Mouse (Mus musculus) myocyte (in vitro differentiated cells): Measurements from ENCODE around the gene Pnpla2.

Experiments
- E2F4 ChIP-seq: IDR thresholded peaks from one replicate; pipeline ENCODE4 v1.6.1; 2011; ENCODE audit warnings: mild to moderate bottlenecking, control low read depth, moderate library complexity; ENCODE audit not compliant: insufficient read depth
- MAX ChIP-seq: IDR thresholded peaks from one replicate; pipeline ENCODE4 v1.6.1; 2011; ENCODE audit warnings: low read depth, mild to moderate bottlenecking, control low read depth
- MYOD1 ChIP-seq, 3 experiments: IDR thresholded peaks; one replicate each; pipeline ENCODE4 v1.6.1; 2011; ENCODE audit warnings: control low read depth in 2 of 3, low read depth in 2 of 3, mild to moderate bottlenecking in 2 of 3, moderate library complexity in 1 of 3; ENCODE audit not compliant: insufficient read length in 2 of 3, control insufficient read depth in 1 of 3
- POLR2A ChIP-seq: IDR thresholded peaks from one replicate; pipeline ENCODE4 v1.6.1; 2011; ENCODE audit warnings: low read depth, mild to moderate bottlenecking, control low read depth, moderate library complexity; ENCODE audit not compliant: insufficient read length
- REST ChIP-seq: IDR thresholded peaks from one replicate; pipeline ENCODE4 v1.6.1; 2011; ENCODE audit warnings: mild to moderate bottlenecking, control low read depth, moderate library complexity; ENCODE audit not compliant: insufficient read depth, insufficient read length
- TCF12 ChIP-seq: IDR thresholded peaks from one replicate; pipeline ENCODE4 v1.6.1; 2011; ENCODE audit warnings: mild to moderate bottlenecking, control low read depth; ENCODE audit not compliant: poor library complexity, insufficient read depth, severe bottlenecking
- TCF3 ChIP-seq: IDR thresholded peaks from one replicate; pipeline ENCODE4 v1.6.1; 2011; ENCODE audit warnings: low read depth, control low read depth; ENCODE audit not compliant: insufficient read length
- USF1 ChIP-seq: IDR thresholded peaks from one replicate; pipeline ENCODE4 v1.6.1; 2011; ENCODE audit warnings: low read depth, mild to moderate bottlenecking, control low read depth, moderate library complexity

DNA sequence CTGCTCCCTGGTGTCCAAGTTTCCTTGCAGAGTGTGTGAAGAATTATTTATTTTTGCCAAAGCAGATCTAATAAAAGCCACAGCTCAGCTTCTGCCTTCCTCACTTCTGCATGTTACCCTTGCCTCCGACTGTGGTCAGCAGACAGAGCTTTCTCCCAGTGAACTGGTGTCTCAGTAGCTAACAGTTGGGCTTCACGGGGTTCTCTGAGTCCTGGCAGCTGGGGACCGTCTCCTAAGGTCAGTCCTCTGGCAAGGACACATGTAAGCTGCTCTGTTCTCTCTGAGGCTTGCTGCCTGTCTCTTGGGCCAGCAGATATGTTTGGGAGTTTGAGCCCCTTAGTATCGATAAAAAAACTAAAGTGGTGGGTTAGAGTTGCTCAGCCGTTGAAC is 5.0 kb downstream of the Pnpla2 start:
- no peak for TF ChIP-seq TCF12
- no peak for TF ChIP-seq USF1
- TF ChIP-seq POLR2A, result no peak
- no peak for TF ChIP-seq E2F4
- no peak for TF ChIP-seq MAX
- no peak for TF ChIP-seq MYOD1 (IDR thresholded peaks at IDR 0.05; ENCODE audit: control insufficient read depth in 1 of 3, insufficient read length in 2 of 3, low read depth in 2 of 3)
- TF ChIP-seq TCF3, result no peak
- TF ChIP-seq REST, result no peak
